Mouse (Mus musculus) olfactory bulb, adult 2 months (tissue): ENCODE results near the gene Frem2. TPM values are rescaled to one million over a fixed set of nuclear protein-coding genes. Genes with fewer than 3 reads are reported as not detected.
A peak's percentile ranks its signal among the peaks of the same experiment; 100 is the strongest.

Experiments used
- H3K27ac ChIP-seq: fragments of 200-500 bp; 2 replicates; pipeline ENCODE4 v1.5.1; 2012; ENCODE audit warnings: low read depth, low read length; ENCODE audit not compliant: insufficient read depth
- H3K4me1 ChIP-seq: fragments of 200-500 bp; 2 replicates; pipeline ENCODE4 v1.6.1; 2012; ENCODE audit warnings: low read length; ENCODE audit not compliant: control insufficient read depth, insufficient read depth
- H3K4me3 ChIP-seq: fragments of 200-500 bp; 2 replicates; pipeline ENCODE4 v1.5.1; 2012; ENCODE audit warnings: mild to moderate bottlenecking, low read depth, low read length, moderate library complexity; ENCODE audit not compliant: insufficient read depth
- CTCF ChIP-seq: fragments of 200-500 bp; IDR thresholded peaks from 2 replicates; pipeline ENCODE4 v1.5.1; 2012; ENCODE audit warnings: low read depth, mild to moderate bottlenecking, low read length, moderate library complexity; ENCODE audit not compliant: insufficient read depth
- POLR2A ChIP-seq: fragments of 200-500 bp; IDR thresholded peaks from 2 replicates; pipeline ENCODE4 v1.6.1; 2012; ENCODE audit warnings: mild to moderate bottlenecking, low read depth, low read length, moderate library complexity; ENCODE audit not compliant: insufficient read depth
- WGBS: fragments of 180-500 bp; shearing (Covaris S2); methylation state at CpG from one replicate; pipeline ENCODE4 v1.1.7; 2018; 5-methylcytosine and 5-hydroxymethylcytosine counted together
- polyA plus RNA-seq: library from polyadenylated mRNA; stranded (reverse); fragments of >200 nt; gene quantifications from 2 replicates; pipeline ENCODE4 v1.2.4, GENCODE M21; 2012; ENCODE audit warnings: low replicate concordance; ENCODE audit not compliant: missing spikeins, insufficient read depth, insufficient read length

Gene Frem2
- polyA plus RNA-seq, 1 experiment, result not detected

DNA sequence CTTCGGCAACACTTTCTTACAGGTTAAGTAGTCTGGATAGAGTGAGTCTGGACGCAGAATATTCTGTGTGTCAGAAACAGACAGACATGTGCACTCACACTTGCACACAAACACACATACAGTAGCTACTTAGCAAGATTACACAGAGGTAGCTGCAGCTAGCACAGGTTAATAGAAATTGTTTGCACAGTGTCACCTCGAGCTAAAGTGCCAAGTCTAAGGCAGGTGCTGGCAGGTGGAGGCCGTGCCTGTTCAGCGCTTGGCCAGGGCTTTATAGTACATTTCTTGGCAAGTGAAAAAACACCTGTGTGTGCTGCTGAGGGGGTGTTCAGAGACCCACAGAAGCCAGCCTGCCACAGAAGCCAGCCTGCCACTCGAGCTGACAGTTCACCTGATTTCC, 126.8 kb downstream of the Frem2 start:
- no peak for TF ChIP-seq CTCF
- TF ChIP-seq POLR2A, result no peak
- H3K4me1 ChIP-seq, result peaks cover 2% of the 10 kb centered on the region; the same call in 1 of the 2 replicates
- 84% methylated on average over 6 of the region's 6 CpGs for WGBS
- no peak overlapping the region for H3K4me3 ChIP-seq
- no peak overlapping the region for H3K27ac ChIP-seq

DNA sequence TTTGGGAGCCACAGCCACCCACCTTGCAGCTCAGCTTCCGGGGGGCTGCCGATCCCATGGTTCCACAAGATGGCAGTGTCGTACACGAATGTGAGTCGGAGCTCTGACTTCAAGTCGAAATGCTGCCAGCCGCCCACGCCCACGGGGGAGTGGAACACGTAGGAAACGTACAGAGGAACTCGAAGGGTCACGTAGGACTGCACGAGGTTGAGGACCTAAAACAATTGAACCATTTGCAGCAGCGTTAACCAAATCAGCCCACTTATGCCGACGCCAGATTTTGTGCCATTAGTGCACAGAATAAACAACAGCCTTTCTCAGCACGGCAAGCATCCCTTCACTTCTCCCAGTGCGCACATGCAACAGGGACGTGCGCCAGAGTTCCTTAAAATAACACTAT, 131.4 kb downstream of the Frem2 start:
- 2% methylated on average over 21 of the region's 21 CpGs for WGBS
- H3K4me1 ChIP-seq, result peaks cover 2% of the 10 kb centered on the region; the same call in 1 of the 2 replicates
- H3K27ac ChIP-seq, result no peak overlapping the region
- peak; percentile 65; the same call in 1 of the 2 replicates for TF ChIP-seq CTCF
- TF ChIP-seq POLR2A, result no peak
- peak overlapping the region; percentile 65 for H3K4me3 ChIP-seq

DNA sequence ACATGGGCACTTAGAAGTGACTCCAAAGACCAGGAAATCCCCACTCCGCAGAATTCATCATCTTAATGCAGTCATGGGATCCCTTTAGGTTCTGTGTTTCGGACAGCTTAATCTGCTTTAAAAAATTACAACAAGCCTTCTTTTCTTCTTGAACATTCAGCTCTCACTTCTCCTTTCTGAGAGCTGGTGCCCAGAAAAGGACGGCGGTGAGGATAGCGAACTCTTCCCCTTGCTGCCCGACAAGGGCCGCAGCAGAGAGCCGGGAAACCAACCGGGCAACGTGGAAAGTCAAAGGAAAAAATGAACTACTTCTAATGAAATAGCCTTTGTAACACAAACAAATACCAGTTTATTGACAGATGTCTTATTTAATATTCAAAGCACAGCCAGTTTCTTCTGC, 134.4 kb downstream of the Frem2 start:
- TF ChIP-seq CTCF (no peak), POLR2A (no peak)
- peaks cover 2% of the 10 kb centered on the region; the same call in 1 of the 2 replicates for H3K4me1 ChIP-seq
- no peak overlapping the region for H3K27ac ChIP-seq
- 48% methylated on average over 10 of the region's 10 CpGs for WGBS
- H3K4me3 ChIP-seq, result no peak overlapping the region

DNA sequence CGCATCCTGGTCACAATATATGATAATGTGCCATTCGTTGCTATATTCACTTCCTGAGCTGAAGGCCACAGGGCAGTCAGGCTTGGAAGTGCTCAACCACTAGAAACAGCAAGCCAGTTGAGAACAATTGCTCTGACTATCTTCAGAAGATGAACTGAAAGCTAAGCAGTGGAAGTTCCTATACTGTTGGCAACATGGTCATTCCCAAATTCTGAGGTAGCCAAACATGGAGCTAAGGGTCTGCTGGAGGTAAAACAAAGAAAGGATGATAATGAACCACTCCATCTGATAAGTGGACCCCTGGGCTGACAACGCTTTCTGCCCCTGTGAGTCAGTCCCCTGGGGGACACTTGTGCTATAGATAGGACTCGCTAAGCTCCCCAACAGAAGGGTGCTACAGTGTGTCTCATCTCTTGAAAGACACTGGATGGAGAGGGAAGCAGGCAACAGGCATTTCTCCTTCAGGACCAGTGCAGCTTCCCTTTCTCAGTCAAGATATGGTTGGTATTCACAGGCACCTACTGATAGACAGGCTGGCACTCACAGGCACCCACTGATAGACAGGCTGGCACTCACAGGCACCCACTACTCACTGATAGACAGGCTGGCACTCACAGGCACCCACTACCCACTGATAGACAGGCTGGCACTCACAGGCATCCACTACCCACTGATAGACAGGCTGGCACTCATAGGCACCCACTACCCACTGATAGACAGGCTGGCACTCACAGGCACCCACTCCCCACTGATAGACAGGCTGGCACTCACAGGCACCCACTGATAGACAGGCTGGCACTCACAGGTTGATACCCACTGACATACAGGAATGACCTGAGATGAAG, 142.7 kb downstream of the Frem2 start:
- TF ChIP-seq CTCF (no peak), POLR2A (no peak)
- H3K4me3 ChIP-seq, result no peak overlapping the region
- H3K27ac ChIP-seq, result no peak overlapping the region
- H3K4me1 ChIP-seq, result no peaks in the 10 kb centered on the region
- WGBS, result 90% methylated on average over 4 of the region's 4 CpGs

DNA sequence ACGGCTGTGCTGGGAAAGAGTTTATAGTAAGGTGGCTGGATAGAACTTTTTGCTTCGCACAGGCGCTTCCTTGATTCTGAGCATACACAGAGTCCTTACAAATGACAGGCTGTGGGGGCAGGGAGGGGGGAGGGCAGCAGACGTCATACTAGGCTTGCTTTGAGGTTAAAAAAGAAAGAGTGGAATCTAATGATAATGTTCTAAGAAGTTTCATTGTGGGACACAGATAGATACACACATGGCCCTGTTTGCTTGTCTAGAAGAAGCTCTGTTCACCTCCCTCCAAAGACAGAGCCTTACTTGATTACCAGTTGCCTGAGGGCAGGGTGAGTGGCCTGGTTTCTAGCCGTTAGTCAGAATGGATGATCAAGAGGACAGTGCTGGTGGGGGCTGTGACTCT, 144.1 kb downstream of the Frem2 start:
- Histone ChIP-seq H3K4me1 (no peaks in the 10 kb centered on the region), H3K4me3 (no peak overlapping the region), H3K27ac (no peak overlapping the region)
- TF ChIP-seq CTCF, result no peak
- no peak for TF ChIP-seq POLR2A
- 60% methylated on average over 5 of the region's 5 CpGs for WGBS

DNA sequence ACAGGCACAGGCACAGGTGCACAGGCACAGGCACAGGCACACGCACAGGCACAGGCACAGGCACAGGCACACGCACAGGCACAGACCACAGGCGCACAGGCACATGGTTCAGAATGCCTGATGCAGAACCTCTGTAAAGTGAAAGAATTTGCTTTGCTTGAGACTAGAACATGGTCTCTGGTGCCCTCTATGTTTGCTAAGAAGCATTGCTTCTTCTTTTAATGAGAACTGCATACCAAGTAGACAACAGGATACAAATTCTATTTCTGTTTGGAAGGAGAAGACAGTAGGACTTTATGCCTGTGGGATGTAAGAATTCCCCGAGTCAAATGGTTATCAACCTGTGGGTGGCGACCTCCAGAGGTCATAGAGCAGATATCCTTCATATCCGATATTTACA, 154.7 kb downstream of the Frem2 start:
- WGBS, result 43% methylated on average over 6 of the region's 6 CpGs
- no peak overlapping the region for H3K4me3 ChIP-seq
- H3K27ac ChIP-seq, result no peak overlapping the region
- TF ChIP-seq CTCF (no peak), POLR2A (no peak)
- H3K4me1 ChIP-seq, result no peaks in the 10 kb centered on the region

DNA sequence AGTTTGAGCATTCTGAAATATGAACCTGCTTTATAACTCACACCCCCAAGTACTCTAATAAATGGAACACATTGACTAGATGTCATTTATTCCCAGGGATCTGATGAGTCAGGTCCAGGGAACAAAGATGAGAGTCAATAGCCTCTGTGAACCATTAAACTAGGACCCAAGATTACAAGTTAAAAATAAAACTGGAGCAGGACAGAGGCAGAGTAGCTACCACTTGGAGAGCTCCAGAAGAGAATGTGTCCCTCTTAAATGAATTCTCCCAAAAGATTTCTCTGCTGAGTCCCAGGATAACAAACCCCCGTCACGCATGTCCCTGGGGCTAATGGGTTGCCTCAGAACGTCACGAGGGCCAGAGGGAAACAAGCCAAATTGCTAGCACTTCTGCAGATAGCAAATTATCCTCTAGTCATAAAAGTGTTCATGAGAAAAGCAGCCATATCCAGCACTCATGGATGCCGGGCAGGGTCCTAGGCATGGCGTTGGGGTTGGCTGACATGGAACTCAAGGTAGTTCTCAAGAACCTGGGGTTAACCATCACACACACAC, 158.7 kb downstream of the Frem2 start:
- 83% methylated on average over 6 of the region's 6 CpGs for WGBS
- TF ChIP-seq CTCF, result no peak
- TF ChIP-seq POLR2A, result no peak
- no peak overlapping the region for H3K27ac ChIP-seq
- H3K4me1 ChIP-seq, result no peaks in the 10 kb centered on the region
- H3K4me3 ChIP-seq, result no peak overlapping the region

DNA sequence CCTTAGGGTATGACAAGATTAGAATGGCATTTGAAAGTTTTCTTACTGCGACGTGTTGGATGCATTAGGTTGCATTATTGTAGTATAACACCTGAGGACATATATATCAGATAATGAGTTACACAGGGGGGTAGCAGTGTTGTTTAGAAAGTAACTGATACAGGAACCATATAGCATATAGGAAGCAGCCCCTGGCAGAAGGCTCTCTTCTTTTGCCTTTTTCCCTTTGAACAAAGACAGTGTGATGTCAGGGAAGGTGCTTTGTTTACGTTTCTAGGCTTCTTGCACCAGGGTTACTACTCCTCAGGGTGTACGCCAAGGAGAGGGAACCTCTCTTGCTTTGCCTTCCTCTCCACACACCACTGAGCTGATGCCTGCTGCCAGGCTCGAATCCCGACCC, 168.8 kb downstream of the Frem2 start, which contains the start of gene Stoml3:
TSS of gene Stoml3 (plus strand) at position 301 of the 400 bp plus-strand sequence.
- 81% methylated on average over 6 of the region's 6 CpGs for WGBS
- no peak for TF ChIP-seq CTCF
- no peak for TF ChIP-seq POLR2A
- H3K4me3 ChIP-seq, result no peak within 1 kb of the TSS

DNA sequence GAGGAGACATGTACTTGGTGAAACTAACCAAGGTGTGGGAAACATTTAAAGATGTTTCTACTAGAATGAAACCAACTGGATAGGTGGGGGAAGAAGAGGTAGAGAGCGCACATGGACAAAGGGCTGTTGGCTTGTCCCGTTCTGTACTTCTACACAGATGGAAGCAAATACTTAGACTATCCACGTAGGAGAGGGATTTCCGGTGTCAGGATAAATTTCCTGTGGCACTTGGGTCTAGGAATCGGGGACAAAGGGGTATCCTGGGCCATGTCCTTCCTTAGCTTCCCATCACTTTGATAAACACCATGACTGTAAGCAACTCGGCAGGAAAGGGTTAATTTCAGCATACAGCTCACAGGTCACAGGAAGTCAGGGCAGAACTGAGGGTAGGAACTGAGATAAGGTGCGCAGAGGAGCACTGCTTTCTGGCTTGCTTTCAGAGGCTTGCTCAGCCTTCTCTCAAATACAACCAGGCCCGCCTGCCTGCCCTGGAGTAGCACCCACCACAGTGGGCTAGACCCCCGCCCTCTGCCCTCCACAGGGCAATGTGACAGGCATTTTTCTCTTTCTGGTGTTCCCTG, 170.1 kb downstream of the Frem2 start:
- Histone ChIP-seq H3K4me1 (peaks cover 6% of the 10 kb centered on the region; the same call in 1 of the 2 replicates), H3K4me3 (no peak overlapping the region), H3K27ac (no peak overlapping the region)
- 90% methylated on average over 9 of the region's 9 CpGs for WGBS
- TF ChIP-seq CTCF (no peak), POLR2A (no peak)

More for the DNA sequence above, 168.8 kb downstream of the Frem2 start, which contains the start of gene Stoml3:
- Histone ChIP-seq H3K27ac (no peak within 1 kb of the TSS), H3K4me1 (peaks cover 6% of the 10 kb centered on the region; the same call in 1 of the 2 replicates)
